Mouse (Mus musculus) liver, adult 2 months (tissue): ENCODE results near the gene Serinc3.

Experiments
- CTCF ChIP-seq: fragments of 200-500 bp; IDR thresholded peaks from 2 replicates; pipeline ENCODE4 v1.5.1; 2011; ENCODE audit warnings: low read depth, low read length, control low read depth
- POLR2A ChIP-seq: fragments of 200-500 bp; IDR thresholded peaks from 2 replicates; pipeline ENCODE4 v1.6.1; 2011; ENCODE audit warnings: low read length, control low read depth; ENCODE audit not compliant: insufficient read depth; ENCODE audit errors: extremely low read depth

GRCm38 (mm10) chr2:163580069-163580945 is 64.6 kb downstream of the Serinc3 start:
- TF ChIP-seq POLR2A: no peak
- TF ChIP-seq CTCF: no peak
